Mouse (Mus musculus) small intestine, adult 2 months (tissue): ENCODE measurements around the gene Rasgef1b.

Experiments used
- CTCF ChIP-seq: fragments of 200-500 bp; IDR thresholded peaks from 2 replicates; pipeline ENCODE4 v1.5.1; 2012; ENCODE audit warnings: low read depth, mild to moderate bottlenecking, control low read depth, inconsistent platforms, low read length, moderate library complexity, mixed read lengths; ENCODE audit not compliant: insufficient replicate concordance, insufficient read length; ENCODE audit errors: extremely low read depth
- POLR2A ChIP-seq: fragments of 200-500 bp; IDR thresholded peaks from 2 replicates; pipeline ENCODE4 v1.6.1; 2012; ENCODE audit warnings: low read depth, mild to moderate bottlenecking, control low read depth, inconsistent platforms, low read length, moderate library complexity

DNA sequence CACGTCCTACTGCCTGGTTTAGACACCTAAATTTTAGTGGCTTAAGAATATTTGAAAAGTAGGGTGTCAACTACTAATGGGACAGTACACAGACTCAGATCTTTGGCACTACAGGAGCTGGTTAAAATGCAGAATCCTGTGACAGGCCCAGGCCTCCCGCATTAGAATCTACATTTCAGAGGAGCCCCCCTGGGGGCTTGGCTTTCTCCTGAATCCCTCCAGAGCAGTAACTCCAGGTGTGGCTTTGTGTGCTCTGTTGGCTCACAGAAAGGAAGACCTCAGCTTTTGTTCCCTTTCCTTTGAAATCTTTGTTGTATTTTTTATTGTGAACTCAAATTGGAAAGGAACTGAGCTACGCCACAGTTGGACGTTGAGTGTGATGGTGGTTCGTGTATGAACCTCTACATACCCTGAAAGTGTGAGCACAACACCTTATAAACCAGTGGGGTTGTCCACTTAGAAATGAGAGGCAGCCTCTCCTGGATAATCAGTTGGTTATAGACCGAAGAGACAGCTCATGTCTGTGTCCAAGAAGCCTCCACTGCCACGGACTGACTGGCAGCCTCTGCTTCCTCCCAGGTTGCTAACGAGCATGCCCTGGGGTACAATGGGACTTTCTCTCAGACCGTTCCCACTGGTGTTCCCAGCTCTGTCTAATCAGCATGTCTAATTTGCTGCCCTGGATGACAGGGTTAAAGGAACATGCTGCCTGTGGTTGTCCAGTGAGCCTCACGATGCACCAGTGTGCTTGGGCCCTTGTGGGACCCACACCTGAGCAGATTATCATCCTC is 9.3 kb upstream of the Rasgef1b start:
- TF ChIP-seq CTCF (no peak), POLR2A (no peak)
